Mouse (Mus musculus) liver, embryonic 11.5 days (tissue): ENCODE results near the gene Olfr725. TPM values are rescaled to one million over a fixed set of nuclear protein-coding genes. Genes with fewer than 3 reads are reported as not detected.

Source experiments
- ATAC-seq: fragments of 200-750 bp; cut with Nextera tagmentation; replicated peaks from 2 replicates; pipeline ENCODE4 v1.8.0; 2017; ENCODE audit warnings: moderate number of reproducible peaks, mild to moderate bottlenecking, moderate TSS enrichment, moderate library complexity; ENCODE audit not compliant: low FRiP score
- DNase-seq: peaks from one replicate; pipeline ENCODE4 v3.0.0-alpha.2; 2017; ENCODE audit warnings: low spot score
- H3K27ac ChIP-seq: fragments of 300-500 bp; sonication (generic); 2 replicates; pipeline ENCODE4 v1.5.1; 2014; ENCODE audit warnings: mild to moderate bottlenecking, low read depth, low read length, control low read depth
- H3K27me3 ChIP-seq: fragments of 300-500 bp; sonication (generic); replicated peaks from 2 replicates; pipeline ENCODE4 v1.6.1; 2014; ENCODE audit warnings: low read length, mixed read lengths; ENCODE audit not compliant: control insufficient read depth, insufficient read depth
- H3K36me3 ChIP-seq: fragments of 300-500 bp; sonication (generic); 2 replicates; pipeline ENCODE4 v1.6.1; 2014; ENCODE audit warnings: mild to moderate bottlenecking, low read length, moderate library complexity, mixed read lengths; ENCODE audit not compliant: control insufficient read depth, insufficient read depth
- H3K4me1 ChIP-seq: fragments of 300-500 bp; sonication (generic); replicated peaks from 2 replicates; pipeline ENCODE4 v1.6.1; 2014; ENCODE audit warnings: low read length, mixed read lengths; ENCODE audit not compliant: control insufficient read depth, insufficient read depth
- H3K4me2 ChIP-seq: fragments of 300-500 bp; sonication (generic); 2 replicates; pipeline ENCODE4 v1.6.1; 2014; ENCODE audit warnings: mild to moderate bottlenecking, control low read depth, moderate library complexity
- H3K4me3 ChIP-seq: fragments of 300-500 bp; sonication (generic); 2 replicates; pipeline ENCODE4 v1.5.1; 2014; ENCODE audit warnings: low read depth, low read length, control low read depth
- H3K9ac ChIP-seq: fragments of 300-500 bp; sonication (generic); 2 replicates; pipeline ENCODE4 v1.6.1; 2014; ENCODE audit warnings: low read depth, low read length, control low read depth
- H3K9me3 ChIP-seq: fragments of 300-500 bp; sonication (generic); 2 replicates; pipeline ENCODE4 v1.6.1; 2016; ENCODE audit warnings: low read length, inconsistent platforms, mixed read lengths; ENCODE audit not compliant: control insufficient read depth
- WGBS: fragments of 180-500 bp; shearing (Covaris S2); extraction: QIAGEN DNeasy Blood & Tissue Kit; methylation state at CpG from one replicate; pipeline ENCODE4 v1.1.7; 2014; 5-methylcytosine and 5-hydroxymethylcytosine counted together
- polyA plus RNA-seq: library from polyadenylated mRNA; unstranded; fragments of >200 nt; fragmentation: Nextera tagmentation; extraction: Ambion mirVana; gene quantifications from 2 replicates; pipeline ENCODE4 v1.2.1, GENCODE M21; 2014

The Olfr725 gene
- not detected in 2 replicates for polyA plus RNA-seq

DNA sequence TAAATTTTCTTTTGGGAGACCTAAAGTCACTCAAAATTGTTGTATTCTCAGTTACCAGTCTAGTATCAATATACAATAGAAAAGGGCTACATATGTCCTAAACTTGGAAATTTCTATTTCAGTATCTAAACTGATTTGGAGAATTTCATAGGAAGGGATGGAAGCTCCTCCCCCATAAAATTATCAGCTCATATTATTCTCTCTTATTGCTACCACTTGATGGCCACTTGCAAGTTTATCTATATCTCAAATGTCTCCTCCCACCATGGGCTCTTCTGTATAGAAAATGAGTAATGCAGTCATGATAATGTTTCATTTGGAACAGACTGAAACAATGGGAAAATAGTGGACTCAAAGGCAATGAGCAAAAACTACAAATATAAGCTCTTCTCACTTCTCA is at the start of gene Olfr725:
Olfr725 (minus strand) TSS at position 101 of the 400 bp plus-strand sequence.
- Histone ChIP-seq H3K27me3 (no peaks in the 10 kb centered on the region), H3K36me3 (no peaks in the 10 kb centered on the region), H3K4me2 (no peak within 1 kb of the TSS), H3K4me3 (no peak within 1 kb of the TSS), H3K9ac (no peak within 1 kb of the TSS), H3K27ac (no peak within 1 kb of the TSS), H3K9me3 (no peaks in the 10 kb centered on the region), H3K4me1 (no peaks in the 10 kb centered on the region)
- ATAC-seq (no peak), DNase-seq (no peak)

- no peaks in the 10 kb centered on the region for H3K36me3 ChIP-seq
- H3K4me2 ChIP-seq = peak overlapping the region; percentile 87
- peak overlapping the region; percentile 74; the same call in 1 of the 2 replicates for H3K9ac ChIP-seq
- peak overlapping the region; percentile 69 for H3K4me3 ChIP-seq
- no peaks in the 10 kb centered on the region for H3K9me3 ChIP-seq
- 2% methylated on average over 4 of the region's 4 CpGs for WGBS
- no peaks in the 10 kb centered on the region for H3K27me3 ChIP-seq
- ATAC-seq = peak; percentile 52
- H3K27ac ChIP-seq = peak overlapping the region; percentile 84; the same call in 1 of the 2 replicates
- H3K4me1 ChIP-seq = no peaks in the 10 kb centered on the region
- no peak for DNase-seq
Observed at GRCm38 (mm10) chr14:50062733-50063104, 22.5 kb upstream of the Olfr725 start.

DNA sequence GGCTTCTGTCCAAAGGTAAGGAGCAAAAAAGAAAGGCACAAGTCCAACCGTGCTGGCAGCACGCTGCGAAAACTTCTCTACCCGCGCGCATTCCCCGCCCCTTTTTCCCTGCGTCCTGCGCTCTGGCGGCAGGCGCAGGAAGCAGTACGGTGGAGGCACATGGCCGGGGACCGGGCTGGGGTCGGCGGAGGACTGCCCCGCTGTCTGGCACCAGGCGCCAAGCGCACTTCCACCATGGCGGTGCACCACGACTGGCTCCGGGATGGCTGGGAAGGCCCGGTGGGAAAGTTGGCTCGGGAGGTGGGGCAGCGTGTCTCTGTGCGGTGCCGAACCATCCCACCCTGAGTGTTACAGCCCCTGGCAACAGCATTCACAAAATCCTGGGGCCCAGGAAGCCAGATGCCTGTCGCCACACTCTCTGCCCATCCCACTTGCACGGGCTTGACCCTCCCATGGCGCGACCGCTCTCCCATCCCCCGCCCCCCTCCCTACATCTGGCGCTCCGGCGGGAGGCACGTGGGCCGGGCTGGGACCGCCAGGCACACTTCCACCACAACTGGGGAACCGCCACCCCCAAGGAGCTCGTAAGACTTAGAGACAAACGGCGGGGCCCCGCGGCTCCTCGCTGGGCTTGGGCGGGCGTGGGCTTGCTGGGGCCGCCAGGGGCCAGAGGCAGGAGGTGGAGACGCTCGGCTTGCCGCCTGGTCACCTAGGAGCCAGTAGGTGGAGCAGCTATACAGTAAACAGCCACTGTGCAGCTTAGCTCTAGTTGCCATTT is 22.0 kb upstream of the Olfr725 start:
- WGBS = under 1% methylated on average over 51 of the region's 52 CpGs

GRCm38 (mm10) chr14:50061590-50061954 is 21.4 kb upstream of the Olfr725 start:
- peak overlapping the region; percentile 74 for H3K9ac ChIP-seq
- peak overlapping the region; percentile 69 for H3K4me3 ChIP-seq
- no peaks in the 10 kb centered on the region for H3K9me3 ChIP-seq
- DNase-seq (peak; percentile 39), ATAC-seq (peak; percentile 40)
- H3K4me1 ChIP-seq = no peaks in the 10 kb centered on the region
- H3K27ac ChIP-seq = peak overlapping the region; percentile 84; the same call in 1 of the 2 replicates
- no peaks in the 10 kb centered on the region for H3K36me3 ChIP-seq
- 2% methylated on average over 13 of the region's 13 CpGs for WGBS
- H3K4me2 ChIP-seq = peak overlapping the region; percentile 87
- no peaks in the 10 kb centered on the region for H3K27me3 ChIP-seq

More for the DNA sequence above, 22.0 kb upstream of the Olfr725 start:
- no peaks in the 10 kb centered on the region for H3K36me3 ChIP-seq
- no peaks in the 10 kb centered on the region for H3K27me3 ChIP-seq
- DNase-seq (peak; percentile 78), ATAC-seq (peak; percentile 95)
- H3K4me1 ChIP-seq = no peaks in the 10 kb centered on the region
- H3K9ac ChIP-seq = peak overlapping the region; percentile 74
- H3K4me2 ChIP-seq = peak overlapping the region; percentile 87
- H3K4me3 ChIP-seq = peak overlapping the region; percentile 69
- peak overlapping the region; percentile 84 for H3K27ac ChIP-seq
- H3K9me3 ChIP-seq = no peaks in the 10 kb centered on the region

- 22% methylated on average over 11 of the region's 11 CpGs for WGBS
- Histone ChIP-seq H3K27me3 (no peaks in the 10 kb centered on the region), H3K27ac (no peak overlapping the region), H3K36me3 (no peaks in the 10 kb centered on the region), H3K4me3 (peak overlapping the region; percentile 69), H3K9ac (peak overlapping the region; percentile 74), H3K4me2 (peak overlapping the region; percentile 87), H3K9me3 (no peaks in the 10 kb centered on the region), H3K4me1 (no peaks in the 10 kb centered on the region)
- DNase-seq (peak; percentile 40), ATAC-seq (no peak)
Observed at GRCm38 (mm10) chr14:50061179-50061578, 21.0 kb upstream of the Olfr725 start.

- Histone ChIP-seq H3K9ac (no peak overlapping the region), H3K4me3 (no peak overlapping the region), H3K27me3 (no peaks in the 10 kb centered on the region), H3K36me3 (no peaks in the 10 kb centered on the region), H3K27ac (no peak overlapping the region), H3K4me1 (no peaks in the 10 kb centered on the region), H3K4me2 (no peak overlapping the region), H3K9me3 (no peaks in the 10 kb centered on the region)
- DNase-seq (no peak), ATAC-seq (no peak)
- 88% methylated on average over 2 of the region's 2 CpGs for WGBS
Observed at GRCm38 (mm10) chr14:50032041-50032440, 8.1 kb downstream of the Olfr725 start.

GRCm38 (mm10) chr14:50031356-50031755 is 8.8 kb downstream of the Olfr725 start:
- Histone ChIP-seq H3K27ac (no peak overlapping the region), H3K4me3 (no peak overlapping the region), H3K9ac (no peak overlapping the region), H3K4me1 (no peaks in the 10 kb centered on the region), H3K9me3 (no peaks in the 10 kb centered on the region), H3K4me2 (no peak overlapping the region), H3K27me3 (no peaks in the 10 kb centered on the region), H3K36me3 (no peaks in the 10 kb centered on the region)
- WGBS = 82% methylated on average over 4 of the region's 4 CpGs
- ATAC-seq (no peak), DNase-seq (no peak)

DNA sequence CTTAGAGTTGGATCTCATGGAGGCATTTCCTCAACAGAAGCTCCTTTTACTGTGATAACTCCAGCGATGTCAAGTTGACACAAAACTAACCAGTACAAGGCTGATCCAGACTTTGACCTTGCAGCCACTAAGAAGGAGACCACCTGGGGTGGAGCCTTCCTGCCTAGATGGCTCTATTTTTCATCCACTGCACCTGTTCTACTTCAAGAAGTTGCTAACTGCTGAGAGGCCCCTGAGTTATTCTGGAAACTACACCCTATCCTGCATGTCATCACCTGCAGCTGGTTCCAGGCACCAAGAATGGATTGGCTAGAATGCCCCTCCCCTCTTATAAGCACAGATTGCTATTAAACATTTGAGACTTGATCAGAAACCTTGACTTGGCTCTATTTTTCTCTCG is 13.8 kb downstream of the Olfr725 start:
- DNase-seq (no peak), ATAC-seq (no peak)
- Histone ChIP-seq H3K9ac (no peak overlapping the region), H3K4me3 (no peak overlapping the region), H3K4me1 (no peaks in the 10 kb centered on the region), H3K27me3 (no peaks in the 10 kb centered on the region), H3K4me2 (no peak overlapping the region), H3K36me3 (no peaks in the 10 kb centered on the region), H3K27ac (no peak overlapping the region), H3K9me3 (no peaks in the 10 kb centered on the region)
- 78% methylated on average over 2 of the region's 2 CpGs for WGBS
